Mouse (Mus musculus) urinary bladder, postnatal 14 days (tissue): ENCODE results near the gene Trim17.

Experiments
- DNase-seq: peaks from one replicate; pipeline ENCODE4 v3.0.0; 2021; ENCODE audit warnings: low spot score

Trim17 gene

GRCm38 (mm10) chr11:58991911-58992310 lies 37.4 kb downstream of the Trim17 start:
- DNase-seq: no peak

- no peak for DNase-seq
Measured at GRCm38 (mm10) chr11:58993091-58993670, 38.7 kb downstream of the Trim17 start.

DNA sequence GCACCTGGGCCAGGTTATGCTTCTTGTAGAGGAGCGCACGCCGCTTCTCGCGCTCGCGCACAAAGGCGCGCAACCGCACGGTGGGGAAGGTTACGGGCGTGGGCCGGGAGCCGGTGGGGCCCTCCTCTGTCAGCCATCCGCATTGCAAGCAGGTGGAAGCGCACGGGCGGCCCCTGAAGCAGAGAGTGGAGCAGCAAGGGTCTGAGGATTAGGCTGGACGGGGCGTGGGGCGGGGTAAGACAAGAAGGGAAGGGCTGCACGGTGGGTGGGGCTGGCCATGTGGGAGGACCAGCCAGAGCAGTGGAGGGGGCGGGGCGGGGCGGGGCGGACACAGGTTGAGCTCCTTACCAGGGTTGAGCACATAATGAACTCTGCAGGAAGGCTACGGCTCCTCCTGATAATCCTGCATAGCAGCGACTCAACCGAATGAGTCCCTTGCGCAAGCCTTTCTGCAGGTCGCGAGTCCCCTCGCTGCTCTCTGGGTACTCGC lies 39.9 kb downstream of the Trim17 start:
- DNase-seq: peak; percentile 64

DNA sequence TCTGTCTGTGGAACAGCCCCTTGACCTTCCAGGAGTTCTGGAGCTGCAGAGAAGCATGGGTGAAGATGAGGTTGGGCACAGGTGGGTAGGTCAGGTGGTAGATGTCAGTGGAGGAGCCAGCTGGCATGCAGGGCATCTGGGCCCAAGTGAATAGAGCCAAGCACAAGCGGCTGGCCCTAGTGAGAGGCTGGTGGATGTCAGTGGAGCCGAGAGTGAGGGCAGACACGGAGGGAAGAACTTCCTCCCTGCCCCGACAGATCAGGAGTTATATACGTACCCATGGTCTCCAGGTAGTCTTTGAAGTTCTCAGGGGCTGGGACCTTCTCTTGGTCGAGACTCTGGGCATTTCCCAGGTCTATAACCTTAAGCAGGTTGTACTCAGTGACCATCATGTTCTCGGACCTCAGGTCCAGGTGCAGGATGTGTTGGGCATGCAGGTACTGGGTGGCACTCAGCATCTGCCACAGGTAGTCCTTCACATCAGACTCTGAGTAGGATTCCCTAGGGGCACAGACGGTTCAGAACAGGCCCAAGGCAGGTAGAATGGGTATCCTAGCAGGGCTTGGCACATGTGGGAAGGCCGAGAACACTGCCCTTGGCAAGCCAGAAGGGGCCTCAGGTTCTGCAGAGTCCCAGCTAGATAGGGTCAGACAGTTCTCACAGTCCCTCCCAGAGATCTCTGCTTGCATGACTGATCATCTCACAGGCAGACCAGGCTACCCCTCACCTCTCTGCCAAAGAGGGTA lies 40.7 kb downstream of the Trim17 start:
- no peak for DNase-seq

DNA sequence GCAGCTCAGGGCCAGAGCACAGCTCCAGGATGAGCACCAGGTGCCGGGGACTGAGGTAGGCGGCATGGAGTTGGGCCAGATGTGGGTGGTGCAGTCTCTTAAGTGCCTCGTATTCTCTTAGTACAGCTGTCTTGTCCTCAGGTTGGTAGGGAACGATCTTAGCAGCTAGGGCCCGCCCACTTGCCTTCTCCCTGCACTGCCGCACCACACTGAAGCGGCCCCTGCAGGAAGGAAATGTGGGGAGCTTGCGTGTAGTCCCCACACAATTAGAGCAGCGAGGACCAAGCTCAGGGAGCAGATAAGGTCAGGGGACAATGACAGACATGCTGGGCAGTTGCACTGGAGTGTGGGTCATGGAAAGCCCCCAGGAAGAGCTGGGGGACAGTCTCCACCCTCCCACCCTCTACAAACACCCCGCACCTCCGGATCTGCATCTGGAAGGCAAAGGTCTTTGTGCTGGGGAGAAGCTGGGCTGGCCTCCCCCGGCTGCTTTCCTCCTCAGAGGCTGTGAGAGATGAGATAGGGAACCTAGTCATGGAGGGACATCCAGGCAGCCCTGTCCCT lies 41.4 kb downstream of the Trim17 start:
- no peak for DNase-seq

- DNase-seq: no peak
Measured at GRCm38 (mm10) chr11:58997541-58997940, 43.1 kb downstream of the Trim17 start.

- peak; percentile 12 for DNase-seq
Measured at GRCm38 (mm10) chr11:58999158-58999557, 44.7 kb downstream of the Trim17 start.

DNA sequence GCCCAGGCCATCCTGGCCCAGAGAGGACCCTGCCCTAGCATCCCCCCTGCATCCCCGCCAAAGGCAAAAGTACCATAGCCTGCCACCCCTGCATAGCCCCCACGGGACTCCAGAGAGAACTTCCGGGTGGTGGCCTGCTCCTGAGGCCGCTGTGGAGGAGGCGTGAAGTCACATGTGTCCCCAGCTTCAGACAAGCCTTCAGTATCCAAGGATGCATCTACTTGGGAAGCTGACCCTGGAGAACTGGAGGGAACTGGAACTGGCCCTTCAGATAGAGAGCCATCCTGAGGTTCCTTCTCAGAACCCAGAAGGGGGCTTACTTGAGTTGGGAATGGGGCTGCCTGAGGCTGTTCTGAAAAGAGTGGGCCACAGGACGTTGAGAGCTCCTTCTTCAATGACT lies 45.3 kb downstream of the Trim17 start:
- DNase-seq: no peak

DNA sequence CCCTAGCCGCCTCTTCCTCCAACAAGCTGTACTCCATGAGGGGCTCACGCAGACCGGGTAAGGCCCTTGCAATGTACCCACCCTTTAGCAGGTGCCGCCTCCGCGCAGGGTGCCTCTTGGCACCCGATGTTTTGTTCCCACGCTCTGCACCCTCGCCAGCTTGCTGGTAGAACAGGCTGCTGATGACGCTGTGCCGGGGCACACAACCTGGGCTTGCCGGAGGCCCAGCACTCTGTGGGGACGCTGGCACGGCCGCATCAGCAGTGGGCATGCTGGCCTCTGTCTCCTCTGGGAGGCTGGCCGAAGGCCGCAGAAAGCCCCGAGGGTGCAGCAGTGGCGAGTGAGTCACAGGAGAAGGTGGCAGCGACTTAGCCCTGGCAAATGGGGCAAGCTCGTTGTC lies 46.1 kb downstream of the Trim17 start:
- DNase-seq: no peak

DNA sequence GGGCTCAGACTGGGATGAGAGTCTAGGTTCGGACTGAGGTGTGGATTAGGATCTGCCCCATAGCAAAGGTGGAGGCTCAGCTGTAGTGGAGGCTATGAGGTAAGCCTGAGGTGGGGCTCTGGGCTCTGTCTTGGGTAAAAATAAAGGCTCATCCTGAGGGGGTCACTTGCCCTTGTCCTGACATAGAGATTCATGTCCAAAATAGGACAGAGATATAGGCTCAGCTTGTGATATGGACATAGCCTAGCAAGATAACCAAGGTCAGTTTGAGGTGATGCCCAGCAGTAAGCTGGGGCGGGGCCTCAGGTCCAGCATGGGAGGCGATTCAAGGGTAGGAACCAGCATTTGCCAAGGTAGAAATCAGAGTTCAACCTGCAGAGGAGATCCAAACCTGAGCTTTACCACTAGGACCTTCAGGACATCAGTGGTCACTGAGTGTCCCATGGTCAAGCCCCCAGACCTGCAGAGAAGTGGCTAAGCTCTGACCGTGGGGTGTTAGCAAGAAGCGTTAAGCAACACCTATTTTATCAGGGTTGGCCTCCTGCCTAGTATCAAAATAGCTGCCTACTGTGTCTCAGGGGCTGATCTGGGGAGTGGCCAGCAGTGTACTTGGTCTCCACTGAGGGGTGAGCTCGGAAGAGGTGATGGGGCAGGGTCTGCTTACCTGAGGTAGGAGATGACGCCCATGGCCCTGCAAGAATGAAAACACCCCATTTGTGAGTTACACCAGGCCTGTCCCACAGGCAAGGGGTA lies 48.0 kb downstream of the Trim17 start:
- DNase-seq: no peak

GRCm38 (mm10) chr11:59015052-59015451 lies 60.6 kb downstream of the Trim17 start:
- DNase-seq: peak; percentile 32
